ENCODE assay signal across 9 mouse cellular contexts in the genomic region with DNA sequence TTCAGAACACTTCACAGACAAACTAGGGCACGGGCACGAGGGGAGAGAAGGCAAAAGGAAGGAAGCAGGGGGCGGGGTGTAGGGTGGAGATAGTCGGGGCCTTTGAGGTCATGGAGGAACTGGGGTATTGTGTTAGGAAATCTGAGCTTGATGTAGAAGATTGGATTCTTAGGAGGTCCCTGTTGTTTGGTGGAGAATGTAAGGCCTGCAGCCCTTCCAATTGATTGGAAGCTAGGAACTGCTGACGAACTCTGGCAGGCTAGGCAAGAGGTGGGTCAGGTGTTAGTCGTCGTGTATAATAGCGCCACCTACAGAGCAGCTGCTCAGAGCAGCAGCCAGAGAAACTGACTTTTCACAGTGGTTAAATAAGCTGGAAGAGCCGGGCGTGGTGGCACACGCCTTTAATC. TPM values are rescaled to one million over a fixed set of nuclear protein-coding genes. Genes with fewer than 3 reads are reported as not detected.
A peak's percentile ranks its signal among the peaks of the same experiment; 100 is the strongest.
DNase-seq lines count a peak whose midpoint lies in the region; ATAC-seq and TF ChIP-seq lines count a peak whose summit lies in the region.
"Had no signal": no experiment of that assay in that cellular context is flagged by ENCODE, and none has a peak within 500 bp of the region (broad histone marks: within the 10 kb centered on the region; RNA-seq: fewer than 3 reads in every experiment).

No protein-coding gene starts in this region.

- H3K9me3 ChIP-seq in hindbrain, postnatal 0 days (ENCODE audit: low read length) = 0 out of 2 replicates have a peak, but pooled peaks cover 3% of the 10 kb centered on the region
- no peaks in the 10 kb centered on the region for H3K9me3 ChIP-seq in hindbrain, embryonic 16.5 days (ENCODE audit: control insufficient read depth, low read length)
- H3K9me3 ChIP-seq in heart, embryonic 13.5 days = no peaks in the 10 kb centered on the region
- no peaks in the 10 kb centered on the region for H3K9me3 ChIP-seq in liver, embryonic 12.5 days (replicated peaks)
- no peaks in the 10 kb centered on the region for H3K9me3 ChIP-seq in midbrain, embryonic 11.5 days (ENCODE audit: control insufficient read depth, low read length)
- H3K9me3 ChIP-seq: embryonic facial prominence, embryonic 15.5 days had no signal

- no peak overlapping the region for H3K4me2 ChIP-seq in hindbrain, postnatal 0 days (ENCODE audit: low read depth, low read length)
- no peak overlapping the region for H3K4me2 ChIP-seq in hindbrain, embryonic 16.5 days (ENCODE audit: low read length)
- H3K4me2 ChIP-seq in heart, embryonic 13.5 days = peak overlapping the region; percentile 46
- peak overlapping the region; percentile 46 for H3K4me2 ChIP-seq in liver, embryonic 12.5 days
- no peak overlapping the region for H3K4me2 ChIP-seq in midbrain, embryonic 11.5 days
- H3K4me2 ChIP-seq: embryonic facial prominence, embryonic 15.5 days had no signal

- CTCF ChIA-PET in Patski (lab: Charles Lee) = interaction anchor here (0.7 to 1.1 kb wide), 5 partner anchors 10 to 317 kb away, joined by 3 to 6 read pairs (median 3); no protein-coding TSS in a partner anchor

- peak; percentile 50 for DNase-seq in hindbrain, postnatal 0 days (ENCODE audit: low spot score)
- DNase-seq in Patski (ENCODE audit: low read depth, low spot score) = no peak
- DNase-seq in cerebellum, postnatal 10 days = peak; percentile 48 to 53
- DNase-seq in skeletal muscle tissue, adult 2 months (ENCODE audit: low read depth, low spot score) = peak; percentile 41
- DNase-seq in midbrain, embryonic 11.5 days (ENCODE audit: low spot score, missing footprints) = no peak

- H3K4me1 ChIP-seq in hindbrain, postnatal 0 days (ENCODE audit: insufficient read depth, low read length) = no peaks in the 10 kb centered on the region
- H3K4me1 ChIP-seq in hindbrain, embryonic 16.5 days (ENCODE audit: control insufficient read depth, insufficient read depth, low read depth, low read length) = no peaks in the 10 kb centered on the region
- no peaks in the 10 kb centered on the region for H3K4me1 ChIP-seq in heart, embryonic 13.5 days
- H3K4me1 ChIP-seq in liver, embryonic 12.5 days = peaks cover 6% of the 10 kb centered on the region
- no peaks in the 10 kb centered on the region for H3K4me1 ChIP-seq in midbrain, embryonic 11.5 days (ENCODE audit: control insufficient read depth, insufficient read depth, low read length)
- H3K4me1 ChIP-seq: embryonic facial prominence, embryonic 15.5 days had no signal

- H3K27me3 ChIP-seq in hindbrain, postnatal 0 days (ENCODE audit: insufficient read depth, low read length) = no peaks in the 10 kb centered on the region
- no peaks in the 10 kb centered on the region for H3K27me3 ChIP-seq in hindbrain, embryonic 16.5 days (replicated peaks; ENCODE audit: control insufficient read depth, insufficient read depth, low read length)
- no peaks in the 10 kb centered on the region for H3K27me3 ChIP-seq in Patski
- H3K27me3 ChIP-seq in heart, embryonic 13.5 days (replicated peaks) = no peaks in the 10 kb centered on the region
- no peaks in the 10 kb centered on the region; the same call in 1 of the 2 replicates for H3K27me3 ChIP-seq in liver, embryonic 12.5 days (replicated peaks)
- no peaks in the 10 kb centered on the region for H3K27me3 ChIP-seq in midbrain, embryonic 11.5 days (ENCODE audit: control insufficient read depth, insufficient read depth, low read length)
- H3K27me3 ChIP-seq: embryonic facial prominence, embryonic 15.5 days had no signal

- H3K27ac ChIP-seq in hindbrain, postnatal 0 days = no peak overlapping the region
- no peak overlapping the region for H3K27ac ChIP-seq in hindbrain, embryonic 16.5 days (ENCODE audit: low read depth, low read length)
- H3K27ac ChIP-seq in heart, embryonic 13.5 days (replicated peaks) = no peak overlapping the region
- H3K27ac ChIP-seq in liver, embryonic 12.5 days = 0 out of 2 replicates have a peak overlapping the region, but pooled peaks have one; percentile 2
- H3K27ac ChIP-seq in midbrain, embryonic 11.5 days (ENCODE audit: low read depth, low read length) = no peak overlapping the region
- H3K27ac ChIP-seq: embryonic facial prominence, embryonic 15.5 days had no signal

- no peak overlapping the region for H3K9ac ChIP-seq in hindbrain, postnatal 0 days (replicated peaks; ENCODE audit: low read length)
- no peak overlapping the region for H3K9ac ChIP-seq in hindbrain, embryonic 16.5 days (ENCODE audit: low read depth, low read length)
- H3K9ac ChIP-seq in heart, embryonic 13.5 days = no peak overlapping the region
- no peak overlapping the region for H3K9ac ChIP-seq in liver, embryonic 12.5 days
- no peak overlapping the region for H3K9ac ChIP-seq in midbrain, embryonic 11.5 days (ENCODE audit: low read length)
- H3K9ac ChIP-seq: embryonic facial prominence, embryonic 15.5 days had no signal

- in situ Hi-C loops in Patski (cut with MboI; ENCODE audit: low pct_unique_long_range_greater_than_20kb) = loop anchor here (25.0 kb wide), 1 partner anchor 1631 kb away; no protein-coding TSS in a partner anchor

- WGBS in hindbrain, postnatal 0 days = 34% methylated on average over 11 of the region's 11 CpGs
- 40% methylated on average over 11 of the region's 11 CpGs for WGBS in hindbrain, embryonic 16.5 days
- WGBS in heart, embryonic 13.5 days = 25% methylated on average over 11 of the region's 11 CpGs
- 9% methylated on average over 11 of the region's 11 CpGs for WGBS in liver, embryonic 12.5 days (ENCODE audit: insufficient replicate concordance)
- WGBS in midbrain, embryonic 11.5 days = 38% methylated on average over 11 of the region's 11 CpGs

- POLR2A ChIA-PET in Patski (lab: Charles Lee) = interaction anchor here (0.5 to 1.1 kb wide), 4 partner anchors 21 to 1298 kb away, joined by 3 to 11 read pairs (median 5); a partner anchor contains a TSS

- TF ChIP-seq CTCF in hindbrain, postnatal 0 days (IDR thresholded peaks at IDR 0.05; ENCODE audit: low read depth) = peak; percentile 45
- TF ChIP-seq CTCF in Patski (IDR thresholded peaks at IDR 0.05) = peak; percentile 56

- ATAC-seq in hindbrain, postnatal 0 days = no peak
- ATAC-seq in hindbrain, embryonic 16.5 days = no peak
- ATAC-seq in Patski = no peak
- no peak for ATAC-seq in heart, embryonic 13.5 days (ENCODE audit: extremely low read depth, insufficient number of reproducible peaks, low FRiP score, low TSS enrichment)
- ATAC-seq in liver, embryonic 12.5 days = peak; percentile 71
- ATAC-seq in midbrain, embryonic 11.5 days (ENCODE audit: low FRiP score) = no peak

- no peaks in the 10 kb centered on the region for H3K36me3 ChIP-seq in hindbrain, postnatal 0 days (ENCODE audit: insufficient read depth, low read length)
- H3K36me3 ChIP-seq in hindbrain, embryonic 16.5 days (ENCODE audit: control insufficient read depth, insufficient read depth, low read length) = no peaks in the 10 kb centered on the region
- H3K36me3 ChIP-seq in heart, embryonic 13.5 days = no peaks in the 10 kb centered on the region
- no peaks in the 10 kb centered on the region for H3K36me3 ChIP-seq in liver, embryonic 12.5 days
- H3K36me3 ChIP-seq in midbrain, embryonic 11.5 days (ENCODE audit: control insufficient read depth, insufficient read depth, low read length) = no peaks in the 10 kb centered on the region
- H3K36me3 ChIP-seq: embryonic facial prominence, embryonic 15.5 days had no signal

- no peak overlapping the region for H3K4me3 ChIP-seq in hindbrain, postnatal 0 days (ENCODE audit: low read length)
- no peak overlapping the region for H3K4me3 ChIP-seq in hindbrain, embryonic 16.5 days (ENCODE audit: low read length)
- H3K4me3 ChIP-seq in heart, embryonic 13.5 days = no peak overlapping the region
- no peak overlapping the region for H3K4me3 ChIP-seq in liver, embryonic 12.5 days
- no peak overlapping the region for H3K4me3 ChIP-seq in midbrain, embryonic 11.5 days (ENCODE audit: low read depth, low read length)
- H3K4me3 ChIP-seq: embryonic facial prominence, embryonic 15.5 days had no signal

RNA-seq across cellular contexts. Expression of a gene that starts 35.8 kb away (rescaled TPM):
- total RNA-seq in hindbrain, postnatal 0 days (2014; rRNA removed) = 58.6 and 67.1 TPM in 2 replicates
- polyA plus RNA-seq in hindbrain, postnatal 0 days (2015; fragmentation: Nextera tagmentation; extraction: Ambion mirVana) = 71.7 and 77.7 TPM in 2 replicates
- 106 and 111 TPM in 2 replicates for polyA plus RNA-seq in hindbrain, embryonic 16.5 days (2015; fragmentation: Nextera tagmentation; extraction: Ambion mirVana)
- polyA plus RNA-seq in Patski (2021) = 7.3 TPM
- polyA plus RNA-seq in heart, embryonic 13.5 days (2015; fragmentation: Nextera tagmentation; extraction: Ambion mirVana) = 12.9 and 13.0 TPM in 2 replicates
- 0.26 and 0.41 TPM in 2 replicates for polyA plus RNA-seq in liver, embryonic 12.5 days (2016; fragmentation: Nextera tagmentation; extraction: Ambion mirVana)
- polyA plus RNA-seq in midbrain, embryonic 11.5 days (2014; fragmentation: Nextera tagmentation; extraction: Ambion mirVana) = 73.8 and 79.2 TPM in 2 replicates

Comparison
In these comparisons a context has a peak if more than half of its experiments do, and no peak if none do; other contexts are left out.
1. DNase-seq: peak in hindbrain, postnatal 0 days (single experiment), cerebellum, postnatal 10 days (2 of 2) and skeletal muscle tissue, adult 2 months (single experiment); none in Patski (single experiment) and midbrain, embryonic 11.5 days (single experiment).
2. H3K4me2 ChIP-seq: peak in heart, embryonic 13.5 days (single experiment) and liver, embryonic 12.5 days (single experiment); none in hindbrain, postnatal 0 days (single experiment), hindbrain, embryonic 16.5 days (single experiment) and midbrain, embryonic 11.5 days (single experiment).